Mouse (Mus musculus) forebrain, embryonic 16.5 days (tissue): ENCODE results near the gene Clint1. TPM values are rescaled to one million over a fixed set of nuclear protein-coding genes. Genes with fewer than 3 reads are reported as not detected.

Experiments used
- ATAC-seq: fragments of 200-750 bp; cut with Nextera tagmentation; 2 replicates; pipeline ENCODE4 v1.8.0; 2017; ENCODE audit warnings: mild to moderate bottlenecking, moderate library complexity
- H3K27ac ChIP-seq: fragments of 300-500 bp; sonication (generic); 2 replicates; pipeline ENCODE4 v1.5.1; 2014; ENCODE audit warnings: low read length, control low read depth
- H3K27me3 ChIP-seq: fragments of 300-500 bp; sonication (generic); replicated peaks from 2 replicates; pipeline ENCODE4 v1.6.1; 2014; ENCODE audit warnings: low read length; ENCODE audit not compliant: control insufficient read depth, insufficient read depth
- H3K36me3 ChIP-seq: fragments of 300-500 bp; sonication (generic); 2 replicates; pipeline ENCODE4 v1.6.1; 2014; ENCODE audit not compliant: control insufficient read depth, insufficient read depth
- H3K4me1 ChIP-seq: fragments of 300-500 bp; sonication (generic); replicated peaks from 2 replicates; pipeline ENCODE4 v1.6.1; 2014; ENCODE audit warnings: low read length; ENCODE audit not compliant: control insufficient read depth, insufficient read depth
- H3K4me2 ChIP-seq: fragments of 300-500 bp; sonication (generic); 2 replicates; pipeline ENCODE4 v1.6.1; 2014; ENCODE audit warnings: mild to moderate bottlenecking, low read length, control low read depth
- H3K4me3 ChIP-seq: fragments of 300-500 bp; sonication (generic); replicated peaks from 2 replicates; pipeline ENCODE4 v1.5.1; 2014; ENCODE audit warnings: mild to moderate bottlenecking, low read length, control low read depth
- H3K9ac ChIP-seq: fragments of 300-500 bp; sonication (generic); replicated peaks from 2 replicates; pipeline ENCODE4 v1.6.1; 2014; ENCODE audit warnings: low read depth, low read length, control low read depth
- H3K9me3 ChIP-seq: fragments of 300-500 bp; sonication (generic); 2 replicates; pipeline ENCODE4 v1.6.1; 2016; ENCODE audit warnings: low read length; ENCODE audit not compliant: control insufficient read depth
- WGBS: fragments of 180-500 bp; shearing (Covaris S2); extraction: QIAGEN DNeasy Blood & Tissue Kit; methylation state at CpG from one replicate; pipeline ENCODE4 v1.1.7; 2014; 5-methylcytosine and 5-hydroxymethylcytosine counted together
- polyA plus RNA-seq: library from polyadenylated mRNA; unstranded; fragments of >200 nt; fragmentation: Nextera tagmentation; extraction: Ambion mirVana; gene quantifications from 2 replicates; pipeline ENCODE4 v1.2.1, GENCODE M21; 2015

The Clint1 gene
- polyA plus RNA-seq, 1 experiment from 2014 or later, result 45.1 TPM

DNA sequence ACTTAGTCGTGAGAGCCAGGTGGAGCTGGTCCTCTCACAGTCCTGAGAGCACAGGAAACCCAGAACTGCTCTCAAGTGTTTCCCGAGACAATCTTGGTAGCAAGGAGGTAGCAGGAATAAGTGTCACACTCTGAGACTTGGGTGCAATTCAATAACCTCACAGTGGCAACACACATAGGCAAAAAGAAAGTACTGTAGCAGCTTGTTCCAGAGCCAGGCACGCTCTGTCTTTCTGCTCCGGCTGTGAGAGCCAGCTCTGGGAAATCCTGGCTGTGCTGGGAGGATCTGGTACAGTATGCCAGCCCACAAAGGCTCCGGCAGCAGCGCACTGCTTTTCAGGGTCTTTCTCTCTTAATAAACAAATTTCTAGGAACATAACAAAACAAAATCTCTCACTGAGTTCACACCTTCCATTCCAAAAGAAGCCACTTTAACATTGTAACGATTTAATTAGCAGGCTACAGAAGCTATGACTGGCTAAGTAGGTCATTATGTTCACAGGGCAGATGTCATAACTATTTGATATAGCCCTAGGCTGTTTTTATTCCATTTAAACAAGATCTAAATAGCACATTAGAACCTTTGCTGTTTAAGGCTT, 91.4 kb downstream of the Clint1 start:
- H3K9me3 ChIP-seq, result no peaks in the 10 kb centered on the region
- H3K36me3 ChIP-seq, result no peaks in the 10 kb centered on the region
- H3K4me1 ChIP-seq, result peaks cover 18% of the 10 kb centered on the region
- H3K27ac ChIP-seq, result no peak overlapping the region
- WGBS, result 24% methylated on average over 7 of the region's 7 CpGs
- peak overlapping the region; percentile 88 for H3K4me3 ChIP-seq
- H3K4me2 ChIP-seq, result peak overlapping the region; percentile 87
- peak overlapping the region; percentile 84 for H3K9ac ChIP-seq
- peak; percentile 46 for ATAC-seq
- no peaks in the 10 kb centered on the region for H3K27me3 ChIP-seq

DNA sequence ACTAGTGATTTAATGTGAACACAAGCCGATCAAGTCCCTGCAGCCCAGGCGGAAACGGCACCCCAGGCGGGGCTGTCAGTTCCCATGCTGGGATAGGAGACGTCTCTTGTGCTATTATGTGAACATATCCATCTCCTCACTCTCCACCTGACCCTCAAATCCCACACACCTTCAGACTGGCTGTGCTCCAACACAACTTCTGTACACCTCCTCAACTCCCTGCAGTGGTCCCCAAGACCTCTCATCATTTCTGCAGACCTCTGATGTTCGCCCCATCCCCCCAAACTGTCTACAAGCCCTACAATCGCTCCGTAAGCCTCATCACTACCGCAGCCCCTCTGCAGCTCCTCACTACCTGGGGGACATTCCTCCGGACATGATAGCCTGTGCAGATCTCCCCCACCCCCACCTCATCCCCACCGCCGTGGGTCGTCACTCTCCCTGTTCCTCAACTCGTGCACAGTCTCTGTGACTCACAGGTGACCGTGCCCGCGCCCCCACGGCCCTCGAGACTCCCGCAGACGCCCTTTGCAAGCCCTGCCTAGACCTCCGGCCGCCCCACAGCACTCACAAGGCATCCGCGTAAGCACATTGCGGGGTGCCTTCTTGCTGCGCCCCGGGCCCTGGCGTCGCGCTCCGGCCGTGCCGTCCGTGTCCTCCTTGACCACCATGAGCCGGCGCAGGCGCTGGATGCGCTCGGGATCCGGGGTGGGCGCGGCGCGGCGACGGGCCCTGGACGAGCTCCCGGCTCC, 92.2 kb downstream of the Clint1 start:
- Histone ChIP-seq H3K9me3 (no peaks in the 10 kb centered on the region), H3K4me3 (peak overlapping the region; percentile 88), H3K36me3 (no peaks in the 10 kb centered on the region)

DNA sequence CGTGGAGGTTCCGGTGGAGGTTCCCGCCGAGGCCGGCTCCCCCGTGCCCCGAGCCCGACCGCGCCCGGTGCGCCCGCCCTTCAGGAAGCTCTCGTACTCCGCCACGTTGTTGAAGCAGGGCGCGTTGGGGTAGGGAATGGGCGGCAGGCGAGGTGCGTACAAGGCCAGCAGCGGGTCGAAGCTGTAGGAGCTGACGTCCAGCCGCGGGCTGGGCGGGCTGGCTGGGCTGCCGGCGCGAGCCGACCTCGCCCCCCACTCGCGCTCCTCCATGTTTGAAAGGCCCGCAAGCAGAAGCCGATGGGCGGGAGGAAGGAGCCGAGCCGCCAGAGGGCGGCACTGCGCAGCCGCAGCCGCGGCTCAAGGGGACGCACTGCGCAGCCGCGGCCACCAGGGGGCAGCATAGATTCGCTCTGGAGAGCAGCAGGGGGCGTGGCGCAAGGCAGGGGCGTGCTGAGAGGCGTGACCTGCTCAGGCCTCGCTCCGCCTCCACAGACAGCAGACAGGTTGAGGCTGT, 92.8 kb downstream of the Clint1 start, which contains the start of gene Lsm11:
Gene Lsm11 (minus strand): TSS at position 293 of the 514 bp plus-strand sequence.
- WGBS, result under 1% methylated on average over 55 of the region's 55 CpGs
- Histone ChIP-seq H3K27ac (no peak within 1 kb of the TSS), H3K4me3 (peak within 1 kb of the TSS; percentile 88), H3K36me3 (no peaks in the 10 kb centered on the region), H3K27me3 (no peaks in the 10 kb centered on the region), H3K9ac (peak within 1 kb of the TSS; percentile 84), H3K9me3 (no peaks in the 10 kb centered on the region), H3K4me1 (peaks cover 18% of the 10 kb centered on the region), H3K4me2 (peak within 1 kb of the TSS; percentile 87)
- ATAC-seq, result peak; percentile 78

More for the DNA sequence above, 92.2 kb downstream of the Clint1 start:
- Histone ChIP-seq H3K27me3 (no peaks in the 10 kb centered on the region), H3K4me1 (peaks cover 18% of the 10 kb centered on the region), H3K27ac (no peak overlapping the region), H3K4me2 (peak overlapping the region; percentile 87), H3K9ac (peak overlapping the region; percentile 84)
- under 1% methylated on average over 48 of the region's 49 CpGs for WGBS
- ATAC-seq, result peak; percentile 45

DNA sequence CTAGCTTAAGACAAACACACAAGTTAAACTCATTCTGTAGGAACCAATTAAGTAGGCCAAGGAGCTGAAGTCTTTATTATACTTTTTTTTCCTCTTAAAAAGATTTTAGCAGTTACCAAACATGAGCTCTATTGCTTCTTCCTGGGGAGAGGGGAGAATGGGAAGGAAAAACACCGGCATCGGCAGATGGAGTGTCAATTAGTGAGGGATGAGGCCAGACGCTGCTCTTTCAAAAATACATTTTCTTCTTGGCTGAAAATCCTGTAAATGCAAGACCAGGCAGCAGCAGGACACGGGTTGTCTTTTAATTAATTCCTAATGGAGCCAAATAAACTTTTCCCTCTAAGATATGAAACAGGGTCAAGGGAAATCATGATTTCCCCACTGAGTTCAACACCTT, 94.9 kb downstream of the Clint1 start:
- 63% methylated on average over 4 of the region's 4 CpGs for WGBS
- no peak for ATAC-seq

DNA sequence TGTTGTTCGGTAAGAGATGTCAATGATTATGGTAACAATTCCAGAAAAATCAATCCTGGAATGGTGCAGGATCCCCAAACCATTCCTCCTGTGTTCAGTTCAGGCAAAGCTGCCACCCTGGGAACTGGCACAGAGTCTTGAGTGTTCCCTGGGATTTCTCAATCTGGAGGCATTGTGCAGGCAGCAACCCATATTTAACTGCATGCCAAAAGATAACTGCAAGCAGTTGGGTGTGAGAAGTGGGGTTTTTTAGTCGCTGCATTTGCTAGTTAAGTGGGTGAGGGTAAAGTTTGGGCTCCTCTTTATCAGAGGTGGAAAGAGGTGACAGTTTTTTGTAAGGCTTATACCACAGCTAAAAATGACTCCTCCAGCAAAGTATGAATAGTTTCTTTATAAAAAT, 95.6 kb downstream of the Clint1 start:
- Histone ChIP-seq H3K9ac (no peak overlapping the region), H3K27ac (no peak overlapping the region), H3K36me3 (no peaks in the 10 kb centered on the region), H3K9me3 (no peaks in the 10 kb centered on the region), H3K4me1 (peaks cover 12% of the 10 kb centered on the region), H3K27me3 (no peaks in the 10 kb centered on the region), H3K4me3 (no peak overlapping the region), H3K4me2 (no peak overlapping the region)
- WGBS, result 80% methylated on average over 2 of the region's 2 CpGs
- ATAC-seq, result no peak

More for the DNA sequence above, 94.9 kb downstream of the Clint1 start:
- no peak overlapping the region for H3K9ac ChIP-seq
- no peaks in the 10 kb centered on the region for H3K36me3 ChIP-seq
- H3K27ac ChIP-seq, result no peak overlapping the region
- no peaks in the 10 kb centered on the region for H3K9me3 ChIP-seq
- no peak overlapping the region for H3K4me3 ChIP-seq
- H3K4me2 ChIP-seq, result no peak overlapping the region
- no peaks in the 10 kb centered on the region for H3K27me3 ChIP-seq
- H3K4me1 ChIP-seq, result peaks cover 12% of the 10 kb centered on the region

DNA sequence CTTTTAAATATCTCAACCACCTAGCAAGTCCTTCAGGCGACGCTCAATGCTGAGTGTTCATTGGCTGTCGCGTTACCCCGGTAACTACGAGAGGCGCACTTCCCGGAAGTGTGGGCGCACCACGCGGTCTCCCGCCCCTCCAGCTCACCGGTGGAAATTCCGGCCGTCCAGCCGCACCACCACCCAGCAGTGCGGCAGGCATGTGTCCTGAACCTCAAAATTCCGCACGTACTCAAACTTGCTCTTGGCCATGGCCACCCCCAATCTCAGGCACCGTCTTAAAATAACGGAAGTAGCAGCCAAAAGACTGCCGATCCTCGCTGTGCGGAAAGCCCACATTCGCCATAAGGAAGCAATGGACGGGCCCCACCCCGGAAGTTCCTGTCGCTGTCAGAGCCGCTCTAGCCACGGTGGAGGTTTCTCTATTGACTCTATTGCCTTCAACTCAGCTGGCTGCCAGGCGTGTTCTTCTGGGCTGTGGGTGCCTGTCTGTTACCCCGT, 103.3 kb downstream of the Clint1 start, which contains the start of gene Thg1l:
Gene Thg1l (minus strand): TSS at position 368 of the 501 bp plus-strand sequence.
- peak within 1 kb of the TSS; percentile 57; the same call in 1 of the 2 replicates for H3K27ac ChIP-seq
- H3K9ac ChIP-seq, result peak within 1 kb of the TSS; percentile 67
- no peaks in the 10 kb centered on the region for H3K27me3 ChIP-seq
- WGBS, result 0% methylated on average over 32 of the region's 32 CpGs
- H3K9me3 ChIP-seq, result no peaks in the 10 kb centered on the region
- H3K4me3 ChIP-seq, result peak within 1 kb of the TSS; percentile 86
- H3K4me1 ChIP-seq, result 0 out of 2 replicates have a peak, but pooled peaks cover 3% of the 10 kb centered on the region
- no peaks in the 10 kb centered on the region for H3K36me3 ChIP-seq
- H3K4me2 ChIP-seq, result peak within 1 kb of the TSS; percentile 57
- ATAC-seq, result peak; percentile 99

DNA sequence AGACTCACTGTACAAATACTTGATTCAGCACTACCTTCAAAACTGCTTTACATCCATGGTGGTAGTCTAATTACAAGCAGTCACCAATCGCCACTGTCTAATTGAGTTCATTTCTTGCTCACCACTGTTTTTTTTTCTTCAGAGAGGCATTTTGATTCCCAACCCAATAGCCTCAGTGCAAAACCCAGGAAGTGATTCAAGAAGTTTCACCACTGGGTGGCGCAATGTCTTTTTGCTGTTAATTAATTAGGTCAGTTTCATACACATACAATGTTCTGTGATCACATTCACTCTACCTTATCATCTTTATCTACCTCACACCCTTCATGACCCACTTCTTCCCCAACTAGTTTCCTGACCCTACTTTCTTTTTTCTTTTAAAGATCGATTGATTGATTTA, 107.7 kb downstream of the Clint1 start:
- Histone ChIP-seq H3K27me3 (no peaks in the 10 kb centered on the region), H3K4me2 (no peak overlapping the region), H3K36me3 (no peaks in the 10 kb centered on the region), H3K4me1 (0 out of 2 replicates have a peak, but pooled peaks cover 3% of the 10 kb centered on the region), H3K4me3 (no peak overlapping the region), H3K9ac (no peak overlapping the region), H3K9me3 (no peaks in the 10 kb centered on the region), H3K27ac (no peak overlapping the region)
- ATAC-seq, result no peak
- 82% methylated on average over 3 of the region's 3 CpGs for WGBS

DNA sequence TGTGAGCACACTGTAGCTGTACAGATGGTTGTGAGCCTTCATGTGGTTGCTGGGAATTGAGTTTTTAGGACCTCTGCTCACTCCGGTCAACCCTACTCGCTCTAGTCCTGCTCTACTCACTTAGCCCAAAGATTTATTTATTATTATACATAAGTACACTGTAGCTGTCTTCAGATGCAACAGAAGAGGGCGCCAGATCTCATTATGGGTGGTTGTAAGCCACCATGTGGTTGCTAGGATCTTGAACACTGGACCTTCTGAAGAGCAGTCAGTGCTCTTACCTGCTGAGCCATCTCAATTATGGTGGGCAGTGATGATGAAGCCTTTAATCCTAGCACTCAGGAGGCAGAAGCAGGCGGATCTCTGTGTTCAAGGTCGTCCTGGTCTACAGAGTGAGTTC, 108.2 kb downstream of the Clint1 start:
- Histone ChIP-seq H3K27me3 (no peaks in the 10 kb centered on the region), H3K4me1 (no peaks in the 10 kb centered on the region), H3K9me3 (no peaks in the 10 kb centered on the region), H3K27ac (no peak overlapping the region), H3K4me3 (no peak overlapping the region), H3K4me2 (no peak overlapping the region), H3K36me3 (no peaks in the 10 kb centered on the region), H3K9ac (no peak overlapping the region)
- ATAC-seq, result no peak
- 83% methylated on average over 5 of the region's 5 CpGs for WGBS
